Mouse (Mus musculus) intestine, embryonic 16.5 days (tissue): Measurements from ENCODE around the gene Lrrc29. TPM values are rescaled to one million over a fixed set of nuclear protein-coding genes. Genes with fewer than 3 reads are reported as not detected.
A peak's percentile ranks its signal among the peaks of the same experiment; 100 is the strongest.

Experiments
- ATAC-seq: fragments of 200-750 bp; cut with Nextera tagmentation; 2 replicates; pipeline ENCODE4 v1.8.0; 2017; ENCODE audit warnings: moderate TSS enrichment, moderate library complexity
- H3K27ac ChIP-seq: fragments of 300-500 bp; sonication (generic); 2 replicates; pipeline ENCODE4 v1.5.1; 2014; ENCODE audit warnings: mild to moderate bottlenecking, low read length
- H3K27me3 ChIP-seq: fragments of 300-500 bp; sonication (generic); replicated peaks from 2 replicates; pipeline ENCODE4 v1.6.1; 2014; ENCODE audit warnings: low read length, control low read depth, mixed read lengths; ENCODE audit not compliant: control insufficient read depth, insufficient read depth
- H3K36me3 ChIP-seq: fragments of 300-500 bp; sonication (generic); 2 replicates; pipeline ENCODE4 v1.6.1; 2014; ENCODE audit warnings: low read length, control low read depth; ENCODE audit not compliant: control insufficient read depth, insufficient read depth
- H3K4me1 ChIP-seq: fragments of 300-500 bp; sonication (generic); 2 replicates; pipeline ENCODE4 v1.6.1; 2014; ENCODE audit warnings: low read length, control low read depth, mixed read lengths; ENCODE audit not compliant: control insufficient read depth, insufficient read depth
- H3K4me2 ChIP-seq: fragments of 300-500 bp; sonication (generic); 2 replicates; pipeline ENCODE4 v1.6.1; 2014; ENCODE audit warnings: low read depth, low read length, control low read depth
- H3K4me3 ChIP-seq: fragments of 300-500 bp; sonication (generic); 2 replicates; pipeline ENCODE4 v1.5.1; 2014; ENCODE audit warnings: mild to moderate bottlenecking, low read length
- H3K9ac ChIP-seq: fragments of 300-500 bp; sonication (generic); 2 replicates; pipeline ENCODE4 v1.6.1; 2014; ENCODE audit warnings: low read depth, low read length
- H3K9me3 ChIP-seq: fragments of 300-500 bp; sonication (generic); 2 replicates; pipeline ENCODE4 v1.6.1; 2016; ENCODE audit warnings: low read length, control low read depth; ENCODE audit not compliant: control insufficient read depth
- WGBS: fragments of 180-500 bp; shearing (Covaris S2); extraction: QIAGEN DNeasy Blood & Tissue Kit; methylation state at CpG from one replicate; pipeline ENCODE4 v1.1.7; 2014; 5-methylcytosine and 5-hydroxymethylcytosine counted together
- polyA plus RNA-seq: library from polyadenylated mRNA; unstranded; fragments of >200 nt; fragmentation: Nextera tagmentation; extraction: Ambion mirVana; gene quantifications from 2 replicates; pipeline ENCODE4 v1.2.1, GENCODE M21; 2015

The Lrrc29 gene
- polyA plus RNA-seq, 1 experiment from 2014 or later = 1.8 TPM

- Histone ChIP-seq H3K4me3 (peak within 1 kb of the TSS; percentile 53), H3K27ac (peak within 1 kb of the TSS; percentile 84), H3K9me3 (no peaks in the 10 kb centered on the region), H3K9ac (peak within 1 kb of the TSS; percentile 65), H3K27me3 (no peaks in the 10 kb centered on the region), H3K4me1 (peaks cover 15% of the 10 kb centered on the region), H3K36me3 (peaks cover 20% of the 10 kb centered on the region), H3K4me2 (peak within 1 kb of the TSS; percentile 63)
- 4% methylated on average over 30 of the region's 30 CpGs for WGBS
- peak; percentile 97 for ATAC-seq
Observed at GRCm38 (mm10) chr8:105305211-105306145, 20.6 kb downstream of the Lrrc29 start, which contains the start of gene Elmo3. Gene Elmo3 (plus strand): TSS chr8:105305601.

- H3K27me3 ChIP-seq = no peaks in the 10 kb centered on the region
- peak; percentile 1; the same call in 1 of the 2 replicates for ATAC-seq
- peaks cover 23% of the 10 kb centered on the region for H3K36me3 ChIP-seq
- H3K4me3 ChIP-seq = no peak overlapping the region
- WGBS = 49% methylated on average over 9 of the region's 9 CpGs
- peak overlapping the region; percentile 84 for H3K27ac ChIP-seq
- peaks cover 19% of the 10 kb centered on the region for H3K4me1 ChIP-seq
- H3K9ac ChIP-seq = peak overlapping the region; percentile 33
- H3K9me3 ChIP-seq = no peaks in the 10 kb centered on the region
- peak overlapping the region; percentile 10; the same call in 1 of the 2 replicates for H3K4me2 ChIP-seq
Observed at GRCm38 (mm10) chr8:105304325-105305210, 21.5 kb downstream of the Lrrc29 start.

GRCm38 (mm10) chr8:105303874-105304273, 22.2 kb downstream of the Lrrc29 start:
- no peak overlapping the region for H3K9ac ChIP-seq
- no peaks in the 10 kb centered on the region for H3K9me3 ChIP-seq
- H3K27ac ChIP-seq = no peak overlapping the region
- peaks cover 20% of the 10 kb centered on the region for H3K36me3 ChIP-seq
- 74% methylated on average over 9 of the region's 9 CpGs for WGBS
- H3K4me3 ChIP-seq = no peak overlapping the region
- H3K27me3 ChIP-seq = no peaks in the 10 kb centered on the region
- peaks cover 21% of the 10 kb centered on the region for H3K4me1 ChIP-seq
- no peak overlapping the region for H3K4me2 ChIP-seq
- ATAC-seq = no peak

- no peaks in the 10 kb centered on the region for H3K9me3 ChIP-seq
Observed at GRCm38 (mm10) chr8:105303396-105303795, 22.7 kb downstream of the Lrrc29 start.

GRCm38 (mm10) chr8:105299962-105300361, 26.1 kb downstream of the Lrrc29 start:
- H3K4me3 ChIP-seq = no peak overlapping the region
- ATAC-seq = peak; percentile 25; the same call in 1 of the 2 replicates
- no peaks in the 10 kb centered on the region for H3K9me3 ChIP-seq
- H3K27me3 ChIP-seq = no peaks in the 10 kb centered on the region
- peaks cover 15% of the 10 kb centered on the region for H3K36me3 ChIP-seq
- no peak overlapping the region for H3K27ac ChIP-seq
- H3K9ac ChIP-seq = no peak overlapping the region
- H3K4me1 ChIP-seq = peaks cover 28% of the 10 kb centered on the region
- 89% methylated on average over 8 of the region's 8 CpGs for WGBS
- H3K4me2 ChIP-seq = no peak overlapping the region

More at GRCm38 (mm10) chr8:105303396-105303795, 22.7 kb downstream of the Lrrc29 start:
- no peak for ATAC-seq
- Histone ChIP-seq H3K4me1 (peaks cover 26% of the 10 kb centered on the region), H3K27me3 (no peaks in the 10 kb centered on the region), H3K4me2 (no peak overlapping the region), H3K27ac (no peak overlapping the region), H3K4me3 (no peak overlapping the region), H3K9ac (no peak overlapping the region), H3K36me3 (peaks cover 20% of the 10 kb centered on the region)
- WGBS = 82% methylated on average over 8 of the region's 8 CpGs

GRCm38 (mm10) chr8:105298351-105299252, 27.5 kb downstream of the Lrrc29 start:
- H3K9me3 ChIP-seq = no peaks in the 10 kb centered on the region
- H3K4me2 ChIP-seq = peak overlapping the region; percentile 73
- H3K9ac ChIP-seq = peak overlapping the region; percentile 96
- WGBS = 50% methylated on average over 18 of the region's 18 CpGs
- peaks cover 20% of the 10 kb centered on the region for H3K4me1 ChIP-seq
- no peak for ATAC-seq
- H3K27me3 ChIP-seq = no peaks in the 10 kb centered on the region
- peak overlapping the region; percentile 98 for H3K4me3 ChIP-seq
- peaks cover 15% of the 10 kb centered on the region for H3K36me3 ChIP-seq
- H3K27ac ChIP-seq = no peak overlapping the region

- no peaks in the 10 kb centered on the region for H3K27me3 ChIP-seq
- H3K4me1 ChIP-seq = peaks cover 20% of the 10 kb centered on the region
- H3K4me3 ChIP-seq = peak within 1 kb of the TSS; percentile 98
- peaks cover 15% of the 10 kb centered on the region for H3K36me3 ChIP-seq
- ATAC-seq = peak; percentile 93
- WGBS = under 1% methylated on average over 58 of the region's 58 CpGs
- H3K9ac ChIP-seq = peak within 1 kb of the TSS; percentile 96
- H3K4me2 ChIP-seq = peak within 1 kb of the TSS; percentile 73
- H3K9me3 ChIP-seq = no peaks in the 10 kb centered on the region
- H3K27ac ChIP-seq = peak within 1 kb of the TSS; percentile 74
Observed at GRCm38 (mm10) chr8:105297511-105298192, 28.4 kb downstream of the Lrrc29 start, which contains the start of gene E2f4. Gene E2f4 (plus strand): TSS chr8:105297663.
